Mouse (Mus musculus) liver, postnatal 0 days (tissue): ENCODE measurements around the gene Gm42669. TPM values are rescaled to one million over a fixed set of nuclear protein-coding genes. Genes with fewer than 3 reads are reported as not detected.

ENCODE experiments used
- ATAC-seq: fragments of 200-750 bp; cut with Nextera tagmentation; 2 replicates; pipeline ENCODE4 v1.8.0; 2017; ENCODE audit warnings: mild to moderate bottlenecking, moderate library complexity
- DNase-seq: peaks from one replicate; pipeline ENCODE4 v3.0.0-alpha.2; 2016
- H3K27ac ChIP-seq: fragments of 300-500 bp; sonication (generic); 2 replicates; pipeline ENCODE4 v1.5.1; 2014; ENCODE audit warnings: antibody characterized with exemption, moderate library complexity, mild to moderate bottlenecking, low read depth
- H3K27me3 ChIP-seq: fragments of 300-500 bp; sonication (generic); 2 replicates; pipeline ENCODE4 v1.6.1; 2014; ENCODE audit warnings: low read length, control low read depth, mixed read lengths; ENCODE audit not compliant: insufficient read depth
- H3K36me3 ChIP-seq: fragments of 300-500 bp; sonication (generic); replicated peaks from 2 replicates; pipeline ENCODE4 v1.6.1; 2014; ENCODE audit warnings: mild to moderate bottlenecking, control low read depth, low read length, moderate library complexity, mixed read lengths; ENCODE audit not compliant: insufficient read depth
- H3K4me1 ChIP-seq: fragments of 300-500 bp; sonication (generic); 2 replicates; pipeline ENCODE4 v1.6.1; 2014; ENCODE audit warnings: antibody characterized with exemption, mild to moderate bottlenecking, control low read depth; ENCODE audit not compliant: insufficient read depth
- H3K4me2 ChIP-seq: fragments of 300-500 bp; sonication (generic); 2 replicates; pipeline ENCODE4 v1.6.1; 2014; ENCODE audit warnings: low read depth, mild to moderate bottlenecking, low read length, moderate library complexity, mixed read lengths
- H3K4me3 ChIP-seq: fragments of 300-500 bp; sonication (generic); 2 replicates; pipeline ENCODE4 v1.5.1; 2014; ENCODE audit warnings: low read depth, low read length
- H3K9ac ChIP-seq: fragments of 300-500 bp; sonication (generic); replicated peaks from 2 replicates; pipeline ENCODE4 v1.6.1; 2014; ENCODE audit warnings: mild to moderate bottlenecking, moderate library complexity
- H3K9me3 ChIP-seq: fragments of 300-500 bp; sonication (generic); 2 replicates; pipeline ENCODE4 v1.6.1; 2016; ENCODE audit warnings: mild to moderate bottlenecking, control low read depth, low read length, mixed read lengths
- CTCF ChIP-seq: sonication (generic); IDR thresholded peaks from 2 replicates; pipeline ENCODE4 v1.5.1; 2016; ENCODE audit warnings: antibody characterized with exemption, low read depth
- EP300 ChIP-seq: IDR thresholded peaks from 2 replicates; pipeline ENCODE4 v1.6.1; 2016; ENCODE audit warnings: antibody characterized with exemption, low read depth, mild to moderate bottlenecking
- WGBS: fragments of 180-500 bp; shearing (Covaris S2); extraction: QIAGEN DNeasy Blood & Tissue Kit; methylation state at CpG from one replicate; pipeline ENCODE4 v1.1.7; 2014; ENCODE audit not compliant: insufficient replicate concordance; 5-methylcytosine and 5-hydroxymethylcytosine counted together
- polyA plus RNA-seq: library from polyadenylated mRNA; unstranded; fragments of >200 nt; fragmentation: Nextera tagmentation; extraction: Ambion mirVana; gene quantifications from 2 replicates; pipeline ENCODE4 v1.2.1, GENCODE M21; 2015

Gm42669 gene
- polyA plus RNA-seq: 0.04 TPM in 1 of 2 replicates, not detected in the other

GRCm38 (mm10) chr5:107507321-107507720 lies at the start of gene Gm42669:
TSS of gene Gm42669 (plus strand) at chr5:107507621.
- H3K9me3 ChIP-seq: no peaks in the 10 kb centered on the region
- H3K27ac ChIP-seq: no peak within 1 kb of the TSS
- H3K4me2 ChIP-seq: no peak within 1 kb of the TSS
- no peaks in the 10 kb centered on the region for H3K36me3 ChIP-seq
- TF ChIP-seq EP300: no peak
- TF ChIP-seq CTCF: no peak
- no peak within 1 kb of the TSS for H3K9ac ChIP-seq
- WGBS: 71% methylated on average over 4 of the region's 4 CpGs
- H3K4me3 ChIP-seq: no peak within 1 kb of the TSS
- no peak for DNase-seq
- H3K27me3 ChIP-seq: no peaks in the 10 kb centered on the region
- no peaks in the 10 kb centered on the region for H3K4me1 ChIP-seq
- ATAC-seq: no peak

GRCm38 (mm10) chr5:107462147-107463076 lies 45.0 kb upstream of the Gm42669 start:
- 66% methylated on average over 4 of the region's 4 CpGs for WGBS
- H3K4me1 ChIP-seq: no peaks in the 10 kb centered on the region
- H3K4me3 ChIP-seq: no peak overlapping the region
- DNase-seq: no peak
- H3K4me2 ChIP-seq: peak overlapping the region; percentile 4; the same call in 1 of the 2 replicates
- peak; percentile 48; the same call in 1 of the 2 replicates for ATAC-seq
- TF ChIP-seq CTCF: no peak
- no peak for TF ChIP-seq EP300
- H3K36me3 ChIP-seq: no peaks in the 10 kb centered on the region
- no peaks in the 10 kb centered on the region for H3K27me3 ChIP-seq
- H3K27ac ChIP-seq: no peak overlapping the region
- H3K9me3 ChIP-seq: no peaks in the 10 kb centered on the region
- H3K9ac ChIP-seq: no peak overlapping the region

GRCm38 (mm10) chr5:107466501-107466900 lies 40.9 kb upstream of the Gm42669 start:
- Histone ChIP-seq H3K27me3 (no peaks in the 10 kb centered on the region), H3K9ac (no peak overlapping the region), H3K36me3 (no peaks in the 10 kb centered on the region), H3K4me3 (no peak overlapping the region), H3K4me1 (no peaks in the 10 kb centered on the region), H3K9me3 (no peaks in the 10 kb centered on the region), H3K4me2 (no peak overlapping the region), H3K27ac (no peak overlapping the region)
- DNase-seq: no peak
- ATAC-seq: no peak
- WGBS: 63% methylated on average over 5 of the region's 5 CpGs
- no peak for TF ChIP-seq EP300
- no peak for TF ChIP-seq CTCF

GRCm38 (mm10) chr5:107467098-107467497 lies 40.3 kb upstream of the Gm42669 start:
- Histone ChIP-seq H3K27ac (no peak overlapping the region), H3K4me1 (no peaks in the 10 kb centered on the region), H3K27me3 (no peaks in the 10 kb centered on the region), H3K36me3 (no peaks in the 10 kb centered on the region), H3K4me3 (no peak overlapping the region), H3K9me3 (no peaks in the 10 kb centered on the region), H3K4me2 (no peak overlapping the region), H3K9ac (no peak overlapping the region)
- no peak for DNase-seq
- 77% methylated on average over 4 of the region's 4 CpGs for WGBS
- ATAC-seq: no peak
- TF ChIP-seq CTCF: no peak
- TF ChIP-seq EP300: no peak

GRCm38 (mm10) chr5:107470600-107471329 lies 36.7 kb upstream of the Gm42669 start:
- Histone ChIP-seq H3K9ac (peak overlapping the region; percentile 35; the same call in 1 of the 2 replicates), H3K4me1 (no peaks in the 10 kb centered on the region), H3K27me3 (no peaks in the 10 kb centered on the region), H3K4me2 (peak overlapping the region; percentile 52), H3K36me3 (no peaks in the 10 kb centered on the region), H3K27ac (peak overlapping the region; percentile 79), H3K4me3 (no peak overlapping the region; the same call in 1 of the 2 replicates), H3K9me3 (no peaks in the 10 kb centered on the region)
- 52% methylated on average over 10 of the region's 10 CpGs for WGBS
- peak; percentile 91 for ATAC-seq
- DNase-seq: peak; percentile 14
- TF ChIP-seq EP300 (no peak; the same call in 1 of the 2 replicates), CTCF (no peak)

GRCm38 (mm10) chr5:107480194-107480593 lies 27.2 kb upstream of the Gm42669 start:
- Histone ChIP-seq H3K27ac (no peak overlapping the region), H3K36me3 (no peaks in the 10 kb centered on the region), H3K9me3 (no peaks in the 10 kb centered on the region), H3K9ac (no peak overlapping the region), H3K4me2 (no peak overlapping the region), H3K4me1 (no peaks in the 10 kb centered on the region), H3K27me3 (no peaks in the 10 kb centered on the region), H3K4me3 (no peak overlapping the region)
- ATAC-seq (no peak), DNase-seq (no peak)
- WGBS: 75% methylated on average over 2 of the region's 2 CpGs
- TF ChIP-seq CTCF (no peak), EP300 (no peak)
